Mouse (Mus musculus): ENCODE measurements at regions not wholly inside any gene's neighbourhood (a gene's known extent, or its start where the extent isn't known, plus 50 kb on each side); places are given as distances from the start of the nearest gene placed in this dataset.
"Not testable (repeated sequence)": the region's sequence is repeated elsewhere in the genome, so short reads cannot be mapped to it uniquely, and the experiment has no call there.

DNA sequence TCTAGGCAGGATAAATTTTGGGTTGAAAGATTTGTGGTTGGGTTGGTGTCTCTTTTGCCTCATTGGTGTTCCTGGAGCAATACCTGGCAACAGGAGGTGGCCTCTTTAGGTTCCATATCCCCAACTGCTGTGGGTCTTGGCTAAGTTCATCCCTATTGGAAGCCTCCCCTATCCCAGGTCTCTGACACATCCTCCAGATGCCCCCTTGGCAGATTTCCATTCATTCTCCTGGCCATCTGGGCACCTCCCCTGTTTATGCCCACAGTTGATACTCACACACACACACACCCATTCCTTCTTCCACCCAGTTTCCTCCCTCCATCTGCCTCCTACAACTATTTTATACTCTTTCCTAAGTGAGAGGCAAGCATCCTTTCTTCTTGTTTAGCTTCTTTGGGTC is 984.9 kb upstream of the Gm12353 start:
- no peak for DNase-seq (ENCODE audit: low spot score in 2 of 2)

DNA sequence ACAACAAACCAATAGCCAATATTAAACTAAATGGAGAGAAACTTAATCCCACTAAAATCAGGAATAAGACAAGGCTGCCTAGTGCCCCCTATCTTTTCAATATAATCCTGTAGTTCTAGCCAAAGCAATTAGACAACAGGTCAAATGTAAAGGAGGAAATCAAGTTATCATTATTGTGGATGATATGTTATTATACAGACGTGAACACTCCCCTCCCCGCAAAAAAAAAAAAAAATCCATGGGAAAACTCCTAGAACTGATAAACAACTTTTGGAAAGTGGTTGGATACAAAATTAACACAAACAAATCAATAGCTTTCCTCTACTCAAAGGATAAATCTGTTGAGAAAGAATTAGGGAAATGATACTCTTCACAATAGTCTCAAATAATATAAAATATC is 966.2 kb upstream of the Gm12353 start:
- DNase-seq (ENCODE audit: low spot score in 2 of 2): no peak

- DNase-seq (ENCODE audit: low spot score in 2 of 2): peak in 1 of 2 experiments; percentile 52
These were observed 956.1 kb upstream of the Gm12353 start for GRCm38 (mm10) chr4:18649153-18649552.

DNA sequence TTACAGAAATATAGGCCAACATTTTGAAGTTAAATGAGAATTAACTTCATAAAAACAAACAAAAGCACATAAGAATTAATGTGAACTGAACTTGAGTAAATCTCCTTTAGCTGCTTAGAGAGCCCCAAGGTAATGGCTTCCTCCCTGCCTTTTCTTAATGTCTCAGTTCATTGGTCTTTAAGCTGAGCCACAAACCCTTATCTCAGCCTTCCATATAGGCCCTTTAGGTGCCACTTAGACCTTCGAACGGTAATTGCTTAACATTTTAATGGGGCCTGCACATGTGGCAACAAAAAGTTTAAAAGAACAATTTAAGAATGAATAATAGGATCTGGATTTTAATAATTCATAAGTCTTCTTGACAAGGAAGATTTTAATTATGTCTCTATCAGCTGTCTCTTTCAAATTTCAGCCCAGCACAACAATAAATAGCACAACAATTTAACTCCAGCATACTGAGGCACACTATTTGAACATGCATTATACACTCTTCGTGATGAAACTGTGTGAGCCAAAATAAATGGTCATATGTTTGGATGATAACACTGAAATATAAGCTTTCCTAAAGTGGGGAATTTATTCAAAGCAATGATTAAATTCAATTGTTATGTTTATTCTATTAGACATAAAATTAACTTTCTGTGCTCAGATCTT is 919.2 kb upstream of the Gm12353 start:
- no peak for DNase-seq (ENCODE audit: low spot score in 2 of 2)

DNA sequence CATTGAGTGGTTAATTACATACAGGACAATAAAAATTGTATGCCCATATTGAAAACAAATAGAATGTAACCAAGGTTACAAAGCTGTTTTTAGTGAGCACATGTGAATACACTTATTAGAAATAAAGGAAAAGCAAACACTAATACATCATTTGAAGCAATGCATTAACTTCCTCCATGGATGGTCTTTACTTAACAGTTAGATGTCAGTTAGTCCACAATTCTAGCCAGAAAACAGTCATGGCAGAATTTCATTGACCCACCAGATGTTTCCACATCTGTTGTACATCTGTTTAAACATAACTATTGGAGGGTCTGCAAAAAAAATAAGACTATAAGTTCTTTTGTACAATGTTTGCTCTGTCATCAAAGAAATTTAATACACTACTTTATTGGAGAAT is 911.2 kb upstream of the Gm12353 start:
- no peak for DNase-seq (ENCODE audit: low spot score in 2 of 2)

DNA sequence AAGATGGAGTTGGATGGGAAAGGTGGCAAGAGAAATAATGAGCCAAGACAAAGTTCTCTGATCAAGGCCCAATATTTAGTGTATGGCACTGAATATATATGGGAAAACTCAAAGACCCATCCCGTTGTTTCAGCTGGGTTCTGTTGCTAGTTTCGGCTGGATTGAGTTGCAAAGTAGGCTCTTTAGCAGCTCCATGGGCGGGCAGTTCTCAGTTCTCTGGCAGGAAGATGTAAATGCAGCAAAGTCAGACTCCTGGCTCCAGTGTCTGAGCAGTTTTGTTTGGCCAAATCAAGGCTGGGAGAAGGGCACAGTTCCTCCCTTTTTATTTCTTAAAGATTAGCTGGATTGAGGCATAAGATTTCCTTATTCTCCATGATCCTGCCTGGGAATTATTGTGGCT is 909.0 kb upstream of the Gm12353 start:
- DNase-seq (ENCODE audit: low spot score in 2 of 2): no peak

DNA sequence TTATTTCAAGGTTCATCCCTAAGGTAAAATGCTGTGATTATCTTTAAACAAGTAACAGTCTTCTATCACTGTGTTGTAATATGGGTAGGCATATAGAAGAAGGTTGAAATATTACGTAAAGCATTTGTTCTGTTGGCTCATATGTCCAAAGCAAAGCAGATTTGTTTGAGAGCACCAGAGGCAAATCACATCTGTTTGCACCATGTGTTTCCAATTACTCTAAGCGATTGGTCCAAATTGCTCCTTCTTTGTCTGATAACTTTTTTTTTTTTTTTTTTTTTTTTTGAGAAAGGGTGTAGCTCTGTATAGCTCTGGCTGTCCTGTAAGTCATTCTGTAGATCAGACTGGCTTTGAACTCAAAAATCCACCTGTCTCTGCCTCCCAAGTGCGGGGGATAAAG is 861.0 kb upstream of the Gm12353 start:
- DNase-seq (ENCODE audit: low spot score in 2 of 2): no peak

DNA sequence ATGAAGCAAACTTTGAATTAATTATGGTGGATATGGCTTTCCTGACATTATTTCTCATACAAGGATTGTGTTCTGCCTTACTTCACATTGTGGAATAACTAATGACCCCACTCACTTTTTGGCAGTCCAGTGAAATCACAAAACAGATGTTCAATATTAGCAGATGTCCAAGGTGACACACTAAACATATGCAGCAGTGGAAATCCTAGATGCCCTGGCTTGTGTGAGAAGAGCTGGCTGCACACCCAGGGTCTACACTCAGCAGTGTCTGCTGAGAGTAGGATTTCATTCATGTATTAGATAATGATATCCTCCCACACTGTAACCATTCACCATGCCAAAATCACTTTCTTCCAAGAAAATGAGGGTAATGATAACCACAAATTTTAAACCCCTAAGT is 816.9 kb upstream of the Gm12353 start:
- no peak for DNase-seq (ENCODE audit: low spot score in 2 of 2)

DNA sequence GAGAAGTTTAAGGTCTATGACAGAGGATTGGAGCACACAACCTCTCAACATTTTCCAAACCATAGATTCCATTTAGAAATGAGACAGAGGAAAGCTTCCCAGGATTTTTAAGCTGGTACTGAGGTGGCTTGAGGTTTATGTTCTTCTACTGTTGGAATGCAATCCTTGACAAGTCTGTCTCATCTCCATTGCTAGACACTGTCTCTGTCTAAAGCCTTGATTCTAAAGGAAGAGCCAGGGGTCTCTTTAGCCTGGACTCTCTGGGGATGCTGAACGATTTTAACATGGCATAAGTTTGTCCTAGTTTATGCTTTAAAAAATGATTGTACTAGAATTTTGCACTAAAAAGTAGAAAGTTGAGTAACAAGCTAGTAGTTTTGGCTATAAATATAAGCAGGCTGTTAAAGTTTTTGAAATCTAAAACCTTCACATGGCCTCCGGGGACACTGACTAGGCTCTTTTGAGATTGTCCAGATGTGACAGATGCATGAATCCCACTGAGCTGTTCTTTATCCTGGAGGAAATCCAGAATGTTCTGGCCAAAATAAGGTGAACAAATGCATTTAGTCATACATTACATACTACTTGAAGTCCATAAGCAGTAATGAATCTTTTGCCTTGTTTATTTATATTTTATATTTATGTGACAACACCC is 809.4 kb upstream of the Gm12353 start:
- DNase-seq (ENCODE audit: low spot score in 2 of 2): no peak

GRCm38 (mm10) chr4:18796395-18796740 is 808.9 kb upstream of the Gm12353 start:
- no peak for DNase-seq (ENCODE audit: low spot score in 2 of 2)

- DNase-seq (ENCODE audit: low spot score in 2 of 2): not testable (repeated sequence)
These were observed 802.1 kb upstream of the Gm12353 start for GRCm38 (mm10) chr4:18803109-18803508.
